23 mouse cellular contexts compared by ENCODE assay signal in genomic region chr4:111357176-111357575, GRCm38 (mm10). TPM values are rescaled to one million over a fixed set of nuclear protein-coding genes. Genes with fewer than 3 reads are reported as not detected.
DNase-seq lines count a peak whose midpoint lies in the region; ATAC-seq and TF ChIP-seq lines count a peak whose summit lies in the region.
"Had no signal": no experiment of that assay in that cellular context is flagged by ENCODE, and none has a peak within 500 bp of the region (broad histone marks: within the 10 kb centered on the region; RNA-seq: fewer than 3 reads in every experiment).

No protein-coding gene starts in this region.

- H3K4me1 ChIP-seq in embryonic facial prominence, embryonic 13.5 days: peaks cover 14% of the 10 kb centered on the region
- H3K4me1 ChIP-seq in embryonic facial prominence, embryonic 10.5 days: 0 out of 2 replicates have a peak, but pooled peaks cover 6% of the 10 kb centered on the region
- peaks cover 14% of the 10 kb centered on the region; the same call in 1 of the 2 replicates for H3K4me1 ChIP-seq in neural tube, embryonic 12.5 days
- no peaks in the 10 kb centered on the region for H3K4me1 ChIP-seq in hindbrain, postnatal 0 days (ENCODE audit: insufficient read depth, low read length)
- H3K4me1 ChIP-seq: heart, embryonic 12.5 days; hindbrain, embryonic 15.5 days had no signal

- H3K4me3 ChIP-seq in embryonic facial prominence, embryonic 13.5 days: no peak overlapping the region
- H3K4me3 ChIP-seq in embryonic facial prominence, embryonic 10.5 days: no peak overlapping the region
- no peak overlapping the region for H3K4me3 ChIP-seq in neural tube, embryonic 12.5 days
- H3K4me3 ChIP-seq in hindbrain, postnatal 0 days (ENCODE audit: low read length): no peak overlapping the region
- H3K4me3 ChIP-seq: heart, embryonic 12.5 days; hindbrain, embryonic 15.5 days had no signal

- no peaks in the 10 kb centered on the region for H3K36me3 ChIP-seq in embryonic facial prominence, embryonic 13.5 days
- no peaks in the 10 kb centered on the region for H3K36me3 ChIP-seq in embryonic facial prominence, embryonic 10.5 days (replicated peaks)
- no peaks in the 10 kb centered on the region for H3K36me3 ChIP-seq in neural tube, embryonic 12.5 days
- H3K36me3 ChIP-seq in hindbrain, postnatal 0 days (ENCODE audit: insufficient read depth, low read length): no peaks in the 10 kb centered on the region
- H3K36me3 ChIP-seq: heart, embryonic 12.5 days; hindbrain, embryonic 15.5 days had no signal

- no peak for ATAC-seq in embryonic facial prominence, embryonic 13.5 days (ENCODE audit: insufficient number of reproducible peaks, insufficient read depth, low FRiP score, low TSS enrichment, low read depth)
- peak; percentile 84 for ATAC-seq in neural tube, embryonic 12.5 days (ENCODE audit: low FRiP score, low read depth)
- no peak for ATAC-seq in hindbrain, postnatal 0 days
- ATAC-seq: activated CD4-positive, CD25-positive, alpha-beta regulatory T cell, adult 4 months; CD4-positive, CD25-positive, alpha-beta regulatory T cell, adult 4 months; forebrain, embryonic 16.5 days; intestine, postnatal 0 days; midbrain, embryonic 16.5 days had no signal

- H3K9ac ChIP-seq in embryonic facial prominence, embryonic 13.5 days: no peak overlapping the region
- no peak overlapping the region for H3K9ac ChIP-seq in neural tube, embryonic 12.5 days
- H3K9ac ChIP-seq in hindbrain, postnatal 0 days (replicated peaks; ENCODE audit: low read length): no peak overlapping the region
- H3K9ac ChIP-seq: heart, embryonic 12.5 days; hindbrain, embryonic 15.5 days had no signal

- H3K27ac ChIP-seq in embryonic facial prominence, embryonic 13.5 days: peak overlapping the region; percentile 48; the same call in 1 of the 2 replicates
- H3K27ac ChIP-seq in embryonic facial prominence, embryonic 10.5 days (replicated peaks): no peak overlapping the region
- H3K27ac ChIP-seq in neural tube, embryonic 12.5 days: no peak overlapping the region
- H3K27ac ChIP-seq in hindbrain, postnatal 0 days: no peak overlapping the region
- H3K27ac ChIP-seq: hindbrain, embryonic 15.5 days had no signal

- H3K4me2 ChIP-seq in embryonic facial prominence, embryonic 13.5 days: no peak overlapping the region
- 0 out of 2 replicates have a peak overlapping the region, but pooled peaks have one; percentile 22 for H3K4me2 ChIP-seq in neural tube, embryonic 12.5 days (replicated peaks)
- H3K4me2 ChIP-seq in hindbrain, postnatal 0 days (ENCODE audit: low read depth, low read length): no peak overlapping the region
- H3K4me2 ChIP-seq: heart, embryonic 12.5 days; hindbrain, embryonic 15.5 days had no signal

- H3K9me3 ChIP-seq in embryonic facial prominence, embryonic 13.5 days: no peaks in the 10 kb centered on the region
- no peaks in the 10 kb centered on the region for H3K9me3 ChIP-seq in embryonic facial prominence, embryonic 10.5 days
- no peaks in the 10 kb centered on the region for H3K9me3 ChIP-seq in neural tube, embryonic 12.5 days
- no peaks in the 10 kb centered on the region for H3K9me3 ChIP-seq in hindbrain, postnatal 0 days (ENCODE audit: low read length)
- H3K9me3 ChIP-seq: heart, embryonic 12.5 days; hindbrain, embryonic 15.5 days had no signal

- 41% methylated on average over 3 of the region's 3 CpGs for WGBS in embryonic facial prominence, embryonic 13.5 days
- 80% methylated on average over 3 of the region's 3 CpGs for WGBS in embryonic facial prominence, embryonic 10.5 days
- 10% methylated on average over 3 of the region's 3 CpGs for WGBS in neural tube, embryonic 12.5 days
- WGBS in hindbrain, postnatal 0 days: 74% methylated on average over 3 of the region's 3 CpGs

- 0 out of 2 replicates have a peak, but pooled peaks cover 4% of the 10 kb centered on the region for H3K27me3 ChIP-seq in embryonic facial prominence, embryonic 13.5 days
- H3K27me3 ChIP-seq in embryonic facial prominence, embryonic 10.5 days (replicated peaks; ENCODE audit: low read depth, poor library complexity, severe bottlenecking): no peaks in the 10 kb centered on the region
- H3K27me3 ChIP-seq in neural tube, embryonic 12.5 days (replicated peaks): no peaks in the 10 kb centered on the region
- no peaks in the 10 kb centered on the region for H3K27me3 ChIP-seq in hindbrain, postnatal 0 days (ENCODE audit: insufficient read depth, low read length)
- H3K27me3 ChIP-seq: heart, embryonic 12.5 days; hindbrain, embryonic 15.5 days had no signal

- DNase-seq in embryonic facial prominence, embryonic 10.5 days (ENCODE audit: low spot score): no peak
- DNase-seq in MN1 (ENCODE audit: low spot score): peak; percentile 5
- peak; percentile 83 for DNase-seq in hindlimb bud, embryonic 11.5 days (ENCODE audit: extremely low spot score, low read depth, low spot score)
- no peak for DNase-seq in heart, adult 11 months
- no peak for DNase-seq in lung, postnatal 10 days
- no peak for DNase-seq in hindbrain, postnatal 0 days (ENCODE audit: low spot score)
- DNase-seq: adrenal gland, postnatal 10 days; cerebellum, postnatal 25 days; heart, postnatal 14 days; liver; lung, postnatal 14 days; spleen, adult 18-20 months; thymus, postnatal 36 days had no signal

- TF ChIP-seq CTCF in hindbrain, postnatal 0 days (IDR thresholded peaks at IDR 0.05; ENCODE audit: low read depth): no peak

RNA-seq across cellular contexts. Expression of gene Bend5, which starts 57.6 kb away (rescaled TPM):
- 143 and 145 TPM in 2 replicates for polyA plus RNA-seq in embryonic facial prominence, embryonic 13.5 days (2015; fragmentation: Nextera tagmentation; extraction: Ambion mirVana)
- 31.0 and 35.8 TPM in 2 replicates for polyA plus RNA-seq in embryonic facial prominence, embryonic 10.5 days (2016; fragmentation: Nextera tagmentation; extraction: Ambion mirVana)
- polyA plus RNA-seq in neural tube, embryonic 12.5 days (2016; fragmentation: Nextera tagmentation; extraction: Ambion mirVana): 57.3 and 65.8 TPM in 2 replicates
- 30.6 and 32.1 TPM in 2 replicates for total RNA-seq in hindbrain, postnatal 0 days (2014; rRNA removed)
- polyA plus RNA-seq in hindbrain, postnatal 0 days (2015; fragmentation: Nextera tagmentation; extraction: Ambion mirVana): 48.9 and 50.0 TPM in 2 replicates
- total RNA-seq: megakaryocyte-erythroid progenitor cell, adult 5-6 weeks had no signal

Comparison
In these comparisons a context has a peak if more than half of its experiments do, and no peak if none do; other contexts are left out.
1. DNase-seq: peak in MN1 (single experiment) and hindlimb bud, embryonic 11.5 days (single experiment); none in embryonic facial prominence, embryonic 10.5 days (single experiment), heart, adult 11 months (single experiment), lung, postnatal 10 days (single experiment) and hindbrain, postnatal 0 days (single experiment).